Mouse (Mus musculus) liver, adult 2 months (tissue): Measurements from ENCODE around the gene Tmem178b. TPM values are rescaled to one million over a fixed set of nuclear protein-coding genes. Genes with fewer than 3 reads are reported as not detected.

Source experiments
- DNase-seq: peaks from one replicate; pipeline ENCODE4 v3.0.0-alpha.2; 2011; ENCODE audit warnings: low read depth, low spot score; ENCODE audit errors: extremely low read depth
- H3K27ac ChIP-seq: fragments of 200-500 bp; replicated peaks from 2 replicates; pipeline ENCODE4 v1.5.1; 2012; ENCODE audit warnings: low read depth, mild to moderate bottlenecking, control low read depth, inconsistent platforms, low read length; ENCODE audit not compliant: insufficient read depth
- H3K27me3 ChIP-seq: fragments of 200-500 bp; 2 replicates; pipeline ENCODE4 v1.6.1; 2012; ENCODE audit warnings: mild to moderate bottlenecking, moderate library complexity, low read length, inconsistent platforms; ENCODE audit not compliant: control insufficient read depth, insufficient read depth
- H3K36me3 ChIP-seq: fragments of 200-500 bp; 2 replicates; pipeline ENCODE4 v1.6.1; 2012; ENCODE audit warnings: low read length, inconsistent platforms; ENCODE audit not compliant: control insufficient read depth, insufficient read depth
- H3K4me1 ChIP-seq: fragments of 200-500 bp; 2 replicates; pipeline ENCODE4 v1.6.1; 2011; ENCODE audit warnings: low read length; ENCODE audit not compliant: control insufficient read depth, insufficient read depth
- H3K4me3 ChIP-seq: fragments of 200-500 bp; 2 replicates; pipeline ENCODE4 v1.5.1; 2011; ENCODE audit warnings: low read depth, mild to moderate bottlenecking, control low read depth, low read length, moderate library complexity; ENCODE audit not compliant: insufficient read depth
- H3K79me2 ChIP-seq: fragments of 200-500 bp; 2 replicates; pipeline ENCODE4 v1.6.1; 2012; ENCODE audit warnings: inconsistent platforms, mild to moderate bottlenecking, low read length, moderate library complexity; ENCODE audit not compliant: control insufficient read depth, insufficient read depth
- H3K9ac ChIP-seq: fragments of 200-500 bp; 2 replicates; pipeline ENCODE4 v1.6.1; 2012; ENCODE audit warnings: low read depth, mild to moderate bottlenecking, control low read depth, inconsistent platforms, low read length
- CTCF ChIP-seq: fragments of 200-500 bp; IDR thresholded peaks from 2 replicates; pipeline ENCODE4 v1.5.1; 2011; ENCODE audit warnings: low read depth, low read length, control low read depth
- POLR2A ChIP-seq: fragments of 200-500 bp; IDR thresholded peaks from 2 replicates; pipeline ENCODE4 v1.6.1; 2011; ENCODE audit warnings: low read length, control low read depth; ENCODE audit not compliant: insufficient read depth; ENCODE audit errors: extremely low read depth
- WGBS: fragments of 180-500 bp; shearing (Covaris S2); methylation state at CpG from one replicate; pipeline ENCODE4 v1.1.7; 2018; 5-methylcytosine and 5-hydroxymethylcytosine counted together
- polyA plus RNA-seq: library from polyadenylated mRNA; depleted of rRNA; stranded (reverse); fragments of >200 nt; gene quantifications from 2 replicates; pipeline ENCODE4 v1.2.3, GENCODE M21; 2012
- total RNA-seq: library from RNA; depleted of rRNA; stranded (reverse); fragments of >200 nt; gene quantifications from 2 replicates; pipeline ENCODE4 v1.2.3, GENCODE M21; 2014

The Tmem178b gene
- total and polyA plus RNA-seq, 2 experiments, result 0.02 to 0.09 TPM

DNA sequence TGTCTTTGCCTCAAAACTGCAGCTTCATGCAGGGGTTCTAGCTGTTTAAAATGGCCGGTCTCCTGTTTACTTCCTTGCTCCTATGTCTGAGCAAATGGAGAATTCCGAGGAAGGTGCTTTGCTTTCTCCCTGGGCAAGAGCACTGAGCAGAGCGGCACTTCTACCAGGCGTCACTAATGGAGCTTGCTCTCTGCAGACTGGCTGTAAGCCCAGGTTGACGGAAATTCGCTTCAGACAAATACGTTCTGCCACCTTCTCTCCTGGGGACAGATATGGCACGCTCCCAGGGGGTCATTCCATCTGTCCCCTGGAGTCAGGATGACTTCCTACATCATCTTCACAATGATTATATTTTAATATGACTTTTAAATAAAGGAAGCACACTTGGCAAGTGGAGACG, 271.3 kb downstream of the Tmem178b start:
- Histone ChIP-seq H3K27ac (no peak overlapping the region), H3K4me1 (no peaks in the 10 kb centered on the region), H3K79me2 (no peaks in the 10 kb centered on the region), H3K27me3 (no peaks in the 10 kb centered on the region), H3K36me3 (no peaks in the 10 kb centered on the region), H3K9ac (no peak overlapping the region), H3K4me3 (no peak overlapping the region)
- DNase-seq, result no peak
- 55% methylated on average over 9 of the region's 9 CpGs for WGBS
- TF ChIP-seq POLR2A, result no peak
- no peak for TF ChIP-seq CTCF

DNA sequence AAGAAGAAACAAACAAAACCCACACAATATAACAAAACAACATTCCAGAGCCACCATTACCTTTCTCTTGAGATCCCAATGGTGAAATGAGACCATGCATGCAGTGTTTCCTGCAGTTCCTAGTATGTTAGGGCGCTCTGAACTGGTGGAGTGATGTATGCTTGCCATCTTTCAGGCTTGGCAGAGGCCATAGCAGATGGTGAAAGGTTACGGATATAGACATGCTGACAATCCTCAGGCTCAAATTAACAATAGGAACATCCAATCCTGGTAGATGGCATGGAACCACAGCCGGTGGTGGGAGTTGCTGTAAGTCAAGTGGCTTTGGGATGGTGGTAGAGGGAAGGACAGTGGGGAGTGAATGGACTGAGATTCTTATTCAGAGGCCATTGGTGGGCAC, 272.5 kb downstream of the Tmem178b start:
- no peak for TF ChIP-seq CTCF
- no peak for TF ChIP-seq POLR2A
- Histone ChIP-seq H3K4me3 (no peak overlapping the region), H3K27ac (no peak overlapping the region), H3K79me2 (no peaks in the 10 kb centered on the region), H3K36me3 (no peaks in the 10 kb centered on the region), H3K4me1 (no peaks in the 10 kb centered on the region), H3K9ac (no peak overlapping the region), H3K27me3 (no peaks in the 10 kb centered on the region)
- DNase-seq, result no peak
- WGBS, result 85% methylated on average over 3 of the region's 3 CpGs

DNA sequence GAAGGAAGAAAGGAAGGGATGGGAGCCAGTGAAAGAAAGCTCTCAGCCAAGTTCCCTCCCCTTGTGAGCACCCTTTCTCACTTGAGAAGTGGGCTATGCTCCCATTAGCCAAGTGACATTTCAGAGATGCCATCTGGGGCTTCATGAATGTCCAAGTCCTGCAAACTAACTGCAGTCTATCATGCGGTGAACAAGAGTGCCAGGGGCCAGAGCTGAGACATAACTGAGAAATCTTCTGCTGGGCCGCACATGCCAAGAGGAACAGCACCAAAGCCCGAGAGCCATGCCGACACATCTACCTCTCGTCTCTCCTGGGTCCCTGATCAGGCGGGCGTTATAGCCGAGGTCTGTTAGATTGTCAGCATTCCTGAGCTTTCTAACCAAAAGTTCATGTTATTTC, 279.2 kb downstream of the Tmem178b start:
- Histone ChIP-seq H3K79me2 (no peaks in the 10 kb centered on the region), H3K27me3 (no peaks in the 10 kb centered on the region), H3K9ac (no peak overlapping the region), H3K36me3 (no peaks in the 10 kb centered on the region), H3K27ac (no peak overlapping the region), H3K4me3 (no peak overlapping the region), H3K4me1 (no peaks in the 10 kb centered on the region)
- no peak for TF ChIP-seq CTCF
- WGBS, result 91% methylated on average over 8 of the region's 8 CpGs
- DNase-seq, result no peak

DNA sequence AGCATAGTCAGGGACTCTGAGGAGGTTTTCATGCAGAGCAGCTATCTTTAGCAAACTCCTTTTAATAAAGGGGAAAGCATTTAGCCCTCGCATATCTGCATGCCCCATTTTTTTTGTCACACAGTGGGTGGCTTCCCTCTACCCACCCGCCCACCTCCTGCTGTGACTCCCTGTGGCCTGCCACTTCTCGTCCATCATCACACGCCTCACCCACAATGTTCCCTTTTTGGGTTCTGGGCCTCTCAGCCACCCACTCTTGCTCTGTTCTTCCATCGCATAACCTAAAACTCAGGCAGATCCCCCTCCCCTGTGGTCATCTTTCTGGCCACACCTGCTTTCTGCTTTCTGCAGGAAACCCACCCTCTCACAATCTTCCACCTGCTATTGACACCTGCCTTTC, 288.3 kb downstream of the Tmem178b start:
- TF ChIP-seq CTCF, result no peak
- TF ChIP-seq POLR2A, result no peak
- H3K9ac ChIP-seq, result no peak overlapping the region
- no peak for DNase-seq
- WGBS, result 80% methylated on average over 5 of the region's 5 CpGs
- no peaks in the 10 kb centered on the region for H3K36me3 ChIP-seq
- H3K27me3 ChIP-seq, result no peaks in the 10 kb centered on the region
- no peak overlapping the region for H3K4me3 ChIP-seq
- no peaks in the 10 kb centered on the region for H3K4me1 ChIP-seq
- H3K79me2 ChIP-seq, result no peaks in the 10 kb centered on the region
- no peak overlapping the region for H3K27ac ChIP-seq

DNA sequence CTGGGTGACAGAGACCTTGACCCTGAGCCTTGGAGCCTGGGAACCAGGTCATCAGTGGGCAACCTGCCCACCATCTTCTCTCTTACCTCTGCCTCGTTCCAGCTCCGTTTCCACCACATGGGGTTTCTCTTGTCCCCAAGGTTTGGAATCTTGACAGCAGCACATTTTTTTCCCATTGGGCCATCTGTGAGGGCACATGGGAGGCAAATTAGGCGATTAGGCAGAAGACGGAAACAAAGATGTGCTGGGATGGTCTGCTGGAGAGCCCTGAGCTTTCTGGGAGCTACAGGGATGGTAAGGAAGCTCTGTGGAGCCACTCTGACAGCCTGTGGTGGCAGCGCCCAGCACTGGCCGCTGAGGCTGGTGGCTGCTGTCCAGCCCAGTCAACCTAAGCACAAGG, 300.5 kb downstream of the Tmem178b start:
- Histone ChIP-seq H3K79me2 (no peaks in the 10 kb centered on the region), H3K36me3 (no peaks in the 10 kb centered on the region), H3K27me3 (no peaks in the 10 kb centered on the region), H3K27ac (no peak overlapping the region), H3K4me3 (no peak overlapping the region), H3K9ac (no peak overlapping the region), H3K4me1 (no peaks in the 10 kb centered on the region)
- DNase-seq, result no peak
- 64% methylated on average over 6 of the region's 6 CpGs for WGBS
- no peak for TF ChIP-seq POLR2A
- no peak for TF ChIP-seq CTCF

DNA sequence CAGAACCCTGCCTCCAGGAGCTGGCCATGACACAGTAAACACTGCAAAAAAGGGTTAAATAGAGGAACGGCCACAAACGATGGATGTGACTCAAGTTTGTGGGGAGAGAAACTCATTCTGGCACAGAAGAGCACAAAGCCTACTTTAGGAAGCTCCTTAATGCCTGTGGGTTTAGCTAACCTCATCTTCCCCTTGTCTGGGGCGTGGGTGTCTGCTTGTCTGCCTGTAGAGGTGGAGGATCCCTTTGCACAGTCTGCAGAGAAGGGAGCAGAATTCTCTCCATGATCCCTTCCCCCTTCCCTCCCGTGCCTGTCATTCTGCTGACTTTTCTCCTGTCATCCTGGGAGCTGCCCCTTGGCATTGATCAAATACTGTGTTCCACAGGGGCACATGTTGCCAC, 304.8 kb downstream of the Tmem178b start:
- no peaks in the 10 kb centered on the region for H3K36me3 ChIP-seq
- no peak overlapping the region for H3K27ac ChIP-seq
- WGBS, result 40% methylated on average over 4 of the region's 4 CpGs
- TF ChIP-seq POLR2A, result no peak
- no peak for TF ChIP-seq CTCF
- H3K4me1 ChIP-seq, result no peaks in the 10 kb centered on the region
- H3K9ac ChIP-seq, result no peak overlapping the region
- DNase-seq, result no peak
- no peaks in the 10 kb centered on the region for H3K79me2 ChIP-seq
- no peaks in the 10 kb centered on the region for H3K27me3 ChIP-seq
- no peak overlapping the region for H3K4me3 ChIP-seq
